Mouse (Mus musculus) embryonic facial prominence, embryonic 14.5 days (tissue): ENCODE measurements around the gene B3gnt6. TPM values are rescaled to one million over a fixed set of nuclear protein-coding genes. Genes with fewer than 3 reads are reported as not detected.

Experiments used
- ATAC-seq: fragments of 200-750 bp; cut with Nextera tagmentation; 2 replicates; pipeline ENCODE4 v1.8.0; 2017; ENCODE audit warnings: low read depth, moderate number of reproducible peaks, moderate TSS enrichment
- DNase-seq: peaks from one replicate; pipeline ENCODE4 v3.0.0-alpha.2; 2015; ENCODE audit warnings: low spot score
- H3K27ac ChIP-seq: fragments of 300-500 bp; sonication (generic); replicated peaks from 2 replicates; pipeline ENCODE4 v1.5.1; 2014; ENCODE audit warnings: low read depth, mild to moderate bottlenecking, low read length, moderate library complexity
- H3K27me3 ChIP-seq: fragments of 300-500 bp; sonication (generic); replicated peaks from 2 replicates; pipeline ENCODE4 v1.6.1; 2014; ENCODE audit warnings: low read length; ENCODE audit not compliant: control insufficient read depth, insufficient read depth
- H3K36me3 ChIP-seq: fragments of 300-500 bp; sonication (generic); 2 replicates; pipeline ENCODE4 v1.6.1; 2014; ENCODE audit warnings: low read length, mixed read lengths; ENCODE audit not compliant: control insufficient read depth, insufficient read depth
- H3K4me1 ChIP-seq: fragments of 300-500 bp; sonication (generic); 2 replicates; pipeline ENCODE4 v1.6.1; 2014; ENCODE audit warnings: antibody characterized with exemption, low read length; ENCODE audit not compliant: control insufficient read depth, insufficient read depth
- H3K4me2 ChIP-seq: fragments of 300-500 bp; sonication (generic); 2 replicates; pipeline ENCODE4 v1.6.1; 2014; ENCODE audit warnings: low read depth, mild to moderate bottlenecking, low read length, moderate library complexity, mixed read lengths
- H3K4me3 ChIP-seq: fragments of 300-500 bp; sonication (generic); 2 replicates; pipeline ENCODE4 v1.5.1; 2014; ENCODE audit warnings: low read depth, mild to moderate bottlenecking, low read length
- H3K9ac ChIP-seq: fragments of 300-500 bp; sonication (generic); 2 replicates; pipeline ENCODE4 v1.6.1; 2014; ENCODE audit warnings: low read depth, mild to moderate bottlenecking, low read length, moderate library complexity, mixed read lengths
- H3K9me3 ChIP-seq: fragments of 300-500 bp; sonication (generic); 2 replicates; pipeline ENCODE4 v1.6.1; 2016; ENCODE audit warnings: low read length; ENCODE audit not compliant: control insufficient read depth
- WGBS: fragments of 180-500 bp; shearing (Covaris S2); extraction: QIAGEN DNeasy Blood & Tissue Kit; methylation state at CpG from one replicate; pipeline ENCODE4 v1.1.7; 2014; 5-methylcytosine and 5-hydroxymethylcytosine counted together
- polyA plus RNA-seq: library from polyadenylated mRNA; unstranded; fragments of >200 nt; fragmentation: Nextera tagmentation; extraction: Ambion mirVana; gene quantifications from 2 replicates; pipeline ENCODE4 v1.2.1, GENCODE M21; 2014

Gene B3gnt6
- polyA plus RNA-seq, result 0.07 and 0.08 TPM in 2 replicates

DNA sequence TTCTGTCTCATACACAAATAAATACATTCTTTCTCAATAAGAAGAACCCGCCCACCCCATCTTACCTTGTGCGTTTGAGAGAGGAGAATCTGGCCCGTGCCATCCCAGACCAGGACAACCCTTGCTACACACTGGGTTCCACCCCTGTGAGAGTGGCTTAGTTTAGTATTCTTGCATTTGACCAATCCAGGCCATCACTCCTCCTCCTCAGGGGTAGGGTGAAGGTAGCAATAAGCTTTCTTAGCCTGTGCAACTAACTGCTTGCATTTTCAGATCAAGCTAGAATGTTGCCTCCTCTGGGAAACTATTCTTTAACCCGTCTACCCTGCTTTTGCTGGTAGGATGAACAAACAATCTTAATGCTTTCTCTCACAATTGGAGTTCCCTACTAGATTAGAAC is at the start of gene B3gnt6:
TSS of gene B3gnt6 (minus strand) at position 101 of the 400 bp plus-strand sequence.
- Histone ChIP-seq H3K27me3 (peaks cover 19% of the 10 kb centered on the region), H3K36me3 (no peaks in the 10 kb centered on the region), H3K27ac (no peak within 1 kb of the TSS), H3K4me1 (no peaks in the 10 kb centered on the region; the same call in 1 of the 2 replicates), H3K4me3 (no peak within 1 kb of the TSS), H3K9ac (no peak within 1 kb of the TSS), H3K4me2 (no peak within 1 kb of the TSS), H3K9me3 (no peaks in the 10 kb centered on the region)
- ATAC-seq (no peak), DNase-seq (no peak)
- 77% methylated on average over 4 of the region's 4 CpGs for WGBS

DNA sequence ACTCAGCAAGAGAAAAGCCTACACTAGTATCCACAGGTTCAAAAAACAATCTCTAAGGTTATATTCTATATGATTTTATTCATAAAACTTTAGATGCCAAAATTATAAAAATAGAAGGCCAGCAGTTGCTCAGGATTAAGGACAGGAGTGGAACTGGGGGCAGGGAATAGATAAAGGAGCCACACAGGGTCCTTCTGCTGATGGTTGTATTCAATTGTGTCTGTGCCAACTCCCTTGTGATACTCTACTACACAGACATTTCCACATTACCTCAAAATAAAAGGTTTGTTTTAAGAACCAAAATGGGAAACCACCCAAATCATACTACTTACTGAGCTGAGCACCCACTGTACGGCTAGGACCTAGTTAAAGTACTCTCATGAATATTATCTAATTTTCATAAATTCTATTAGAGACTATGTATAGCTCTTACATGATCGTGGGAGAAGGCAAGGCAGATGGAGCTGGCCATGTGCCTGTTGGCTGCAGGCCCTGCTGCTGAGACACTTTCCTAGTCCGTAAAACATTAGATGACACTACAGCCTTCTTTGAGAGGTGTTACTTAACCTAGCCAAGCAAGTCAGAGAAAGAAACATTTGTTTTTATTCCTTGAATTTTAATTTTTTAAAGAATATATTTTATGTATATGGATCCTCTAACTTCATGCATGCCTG is 37.5 kb upstream of the B3gnt6 start:
- H3K4me3 ChIP-seq, result no peak overlapping the region
- no peaks in the 10 kb centered on the region for H3K36me3 ChIP-seq
- H3K4me1 ChIP-seq, result no peaks in the 10 kb centered on the region
- H3K27me3 ChIP-seq, result no peaks in the 10 kb centered on the region
- ATAC-seq, result no peak
- H3K9ac ChIP-seq, result no peak overlapping the region
- no peak overlapping the region for H3K4me2 ChIP-seq
- H3K27ac ChIP-seq, result no peak overlapping the region
- H3K9me3 ChIP-seq, result no peaks in the 10 kb centered on the region
- 83% methylated on average over 3 of the region's 3 CpGs for WGBS
- no peak for DNase-seq

DNA sequence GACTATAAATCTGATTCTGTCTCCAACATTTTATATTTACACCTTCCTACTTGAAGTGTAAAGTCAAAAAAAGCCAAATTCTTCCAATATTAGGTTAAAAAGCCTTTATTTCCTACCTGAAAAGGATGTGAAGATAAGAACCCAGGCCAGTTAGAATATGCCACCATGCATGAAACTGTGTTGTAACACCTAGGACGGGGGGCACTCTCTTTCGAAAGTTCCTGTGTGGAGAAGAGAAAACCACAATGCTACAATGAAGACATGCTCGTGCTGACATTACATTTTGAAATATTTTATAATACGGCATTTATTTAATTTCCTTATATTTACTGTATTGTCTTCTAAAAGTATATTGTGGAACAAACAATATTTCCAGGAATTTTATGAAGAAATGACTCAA is 24.5 kb upstream of the B3gnt6 start:
- Histone ChIP-seq H3K4me3 (no peak overlapping the region), H3K27ac (no peak overlapping the region), H3K27me3 (no peaks in the 10 kb centered on the region), H3K9ac (no peak overlapping the region), H3K4me2 (no peak overlapping the region), H3K4me1 (no peaks in the 10 kb centered on the region), H3K9me3 (no peaks in the 10 kb centered on the region), H3K36me3 (no peaks in the 10 kb centered on the region)
- DNase-seq (no peak), ATAC-seq (no peak)
- WGBS, result 93% methylated on average over 4 of the region's 4 CpGs

DNA sequence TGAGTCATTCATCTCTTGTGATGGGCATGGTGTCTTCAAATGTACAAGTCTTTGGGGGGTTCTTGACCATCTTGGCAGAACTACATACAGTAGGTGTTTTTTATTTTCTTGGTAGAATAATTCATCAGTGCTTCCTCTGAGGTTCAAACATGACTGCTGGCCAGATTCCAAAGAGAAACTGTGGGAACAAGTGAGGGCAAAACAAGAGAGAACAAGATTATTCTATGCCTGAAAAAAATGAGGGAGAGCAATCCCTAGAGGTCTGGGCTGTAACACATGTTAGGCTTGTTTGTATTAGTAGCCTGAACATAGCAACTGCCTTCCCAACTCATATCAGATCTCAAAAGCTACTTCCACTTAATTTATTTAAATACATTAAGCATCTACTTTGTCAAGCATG is 17.4 kb upstream of the B3gnt6 start:
- H3K36me3 ChIP-seq, result no peaks in the 10 kb centered on the region
- H3K4me3 ChIP-seq, result no peak overlapping the region
- H3K4me2 ChIP-seq, result no peak overlapping the region
- no peaks in the 10 kb centered on the region for H3K9me3 ChIP-seq
- ATAC-seq (no peak), DNase-seq (peak; percentile 45)
- no peaks in the 10 kb centered on the region for H3K27me3 ChIP-seq
- no peak overlapping the region for H3K27ac ChIP-seq
- H3K9ac ChIP-seq, result no peak overlapping the region
- no peaks in the 10 kb centered on the region for H3K4me1 ChIP-seq

DNA sequence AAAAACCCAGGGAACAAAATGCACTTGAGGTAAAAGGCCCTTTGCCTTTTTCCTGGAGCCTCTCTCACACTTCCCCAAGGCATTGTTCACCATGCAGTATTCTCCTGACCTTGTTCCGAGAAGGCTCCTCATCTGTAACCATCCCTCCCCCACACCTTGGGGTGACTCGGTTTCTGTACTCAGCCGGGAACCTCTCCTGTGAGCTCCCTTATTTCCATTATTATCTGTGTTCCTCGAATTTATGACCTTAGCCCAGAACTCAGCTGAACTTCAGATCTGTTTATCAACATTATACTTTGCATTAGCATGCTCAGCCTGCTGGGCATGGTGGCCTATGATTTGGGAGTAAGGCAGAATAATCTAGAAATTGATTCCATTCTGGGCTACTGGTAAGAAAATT is 3.7 kb upstream of the B3gnt6 start:
- no peak overlapping the region for H3K27ac ChIP-seq
- no peak overlapping the region for H3K9ac ChIP-seq
- H3K4me3 ChIP-seq, result no peak overlapping the region
- WGBS, result 76% methylated on average over 4 of the region's 4 CpGs
- no peak overlapping the region for H3K4me2 ChIP-seq
- DNase-seq, result no peak
- no peaks in the 10 kb centered on the region for H3K4me1 ChIP-seq
- no peaks in the 10 kb centered on the region for H3K27me3 ChIP-seq
- H3K36me3 ChIP-seq, result no peaks in the 10 kb centered on the region
- H3K9me3 ChIP-seq, result no peaks in the 10 kb centered on the region
- ATAC-seq, result no peak

DNA sequence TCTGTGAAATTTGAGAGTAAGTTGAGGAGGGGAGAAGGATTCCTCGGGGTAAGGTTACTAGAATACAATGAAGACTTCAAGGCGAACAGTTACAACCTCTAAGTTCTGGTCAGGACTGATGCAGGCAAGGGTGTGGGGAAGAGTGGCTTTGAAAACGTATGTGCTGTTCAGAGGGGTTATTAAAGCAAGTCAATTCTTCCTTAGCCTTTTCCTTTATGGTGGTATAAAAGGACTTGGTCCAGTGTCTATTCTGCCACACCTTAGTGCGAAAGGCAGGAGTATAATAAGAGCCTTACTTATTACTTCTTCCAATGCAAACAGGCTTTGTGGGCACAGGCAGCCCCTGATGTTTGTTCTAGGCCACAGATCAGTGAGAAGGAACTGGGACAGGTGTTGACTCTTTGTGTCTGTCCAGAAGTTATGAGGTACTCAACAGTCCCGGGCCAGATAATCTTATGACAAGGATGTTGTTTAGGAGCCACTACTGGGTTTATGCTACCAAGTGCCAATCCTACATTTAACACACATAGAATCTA is 2.3 kb upstream of the B3gnt6 start:
- no peak for ATAC-seq
- H3K36me3 ChIP-seq, result no peaks in the 10 kb centered on the region
- no peak overlapping the region for H3K4me3 ChIP-seq
- 77% methylated on average over 5 of the region's 5 CpGs for WGBS
- no peaks in the 10 kb centered on the region for H3K4me1 ChIP-seq
- H3K9me3 ChIP-seq, result no peaks in the 10 kb centered on the region
- no peak overlapping the region for H3K4me2 ChIP-seq
- no peak overlapping the region for H3K27ac ChIP-seq
- H3K27me3 ChIP-seq, result no peaks in the 10 kb centered on the region
- DNase-seq, result no peak
- H3K9ac ChIP-seq, result no peak overlapping the region

DNA sequence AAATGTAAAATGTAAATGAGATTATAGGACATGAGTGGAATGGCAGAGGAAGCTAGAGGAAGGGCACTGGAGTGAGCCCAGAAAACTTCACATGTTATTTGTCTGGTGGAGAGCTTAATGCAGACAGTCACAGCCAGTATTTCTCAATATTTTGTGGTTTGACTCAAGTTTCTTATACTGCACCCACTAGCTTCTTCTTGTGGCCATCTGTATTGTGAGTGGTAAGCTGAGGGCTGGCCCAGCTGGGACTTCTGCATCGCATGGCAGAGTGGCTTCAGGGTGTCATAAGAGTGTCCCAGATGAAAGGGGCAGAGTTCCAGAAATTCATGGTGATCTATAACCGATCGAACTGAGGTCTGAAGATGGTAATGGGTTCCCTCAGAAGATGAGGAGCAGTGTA is 1.1 kb upstream of the B3gnt6 start:
- 86% methylated on average over 3 of the region's 3 CpGs for WGBS
- Histone ChIP-seq H3K27ac (no peak overlapping the region), H3K9ac (no peak overlapping the region), H3K27me3 (peaks cover 9% of the 10 kb centered on the region), H3K4me2 (no peak overlapping the region), H3K4me1 (no peaks in the 10 kb centered on the region), H3K9me3 (no peaks in the 10 kb centered on the region), H3K36me3 (no peaks in the 10 kb centered on the region), H3K4me3 (no peak overlapping the region)
- DNase-seq (no peak), ATAC-seq (no peak)

DNA sequence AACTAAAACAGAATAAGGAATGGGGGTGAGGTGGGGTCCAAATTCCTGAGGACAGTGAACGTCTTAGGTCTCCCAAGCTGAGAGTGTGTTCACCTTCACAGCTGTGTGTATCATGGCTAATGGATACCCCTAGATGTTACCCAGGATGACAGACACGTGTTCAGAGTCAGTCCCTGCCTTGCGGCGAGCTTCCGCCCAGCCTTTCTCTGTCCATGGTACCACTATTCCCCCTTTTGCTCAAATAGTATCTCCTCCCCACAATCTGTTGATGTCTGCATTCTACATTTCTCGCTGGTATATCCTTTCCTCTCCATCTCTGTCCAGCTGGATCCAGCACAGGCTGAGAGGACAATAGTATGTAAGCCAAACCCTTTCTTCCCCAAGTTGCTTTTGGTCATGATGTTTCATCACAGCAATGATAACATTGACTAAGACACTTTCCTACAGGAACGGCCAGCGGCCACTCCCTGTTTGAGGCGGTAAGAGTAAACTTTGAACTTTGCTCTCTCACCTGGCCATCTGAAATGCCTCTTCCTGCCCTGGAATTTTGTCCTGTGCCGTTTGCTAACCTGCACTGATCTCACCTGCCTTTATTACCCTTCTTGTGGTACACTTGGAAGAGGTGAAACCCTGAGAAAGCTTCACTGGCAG is 4.0 kb downstream of the B3gnt6 start:
- H3K4me3 ChIP-seq, result no peak overlapping the region
- H3K36me3 ChIP-seq, result no peaks in the 10 kb centered on the region
- H3K4me1 ChIP-seq, result peaks cover 6% of the 10 kb centered on the region
- peaks cover 45% of the 10 kb centered on the region for H3K27me3 ChIP-seq
- no peak overlapping the region for H3K4me2 ChIP-seq
- WGBS, result 33% methylated on average over 10 of the region's 10 CpGs
- no peaks in the 10 kb centered on the region for H3K9me3 ChIP-seq
- DNase-seq (peak; percentile 62), ATAC-seq (no peak)
- H3K27ac ChIP-seq, result no peak overlapping the region
- no peak overlapping the region for H3K9ac ChIP-seq
